Mouse (Mus musculus) hindbrain, embryonic 15.5 days (tissue): ENCODE results near the gene Zdbf2. TPM values are rescaled to one million over a fixed set of nuclear protein-coding genes. Genes with fewer than 3 reads are reported as not detected.
"Not testable (repeated sequence)": the region's sequence is repeated elsewhere in the genome, so short reads cannot be mapped to it uniquely, and the experiment has no call there.

Experiments
- ATAC-seq: fragments of 200-750 bp; cut with Nextera tagmentation; 2 replicates; pipeline ENCODE4 v1.8.0; 2017; ENCODE audit warnings: low read depth, moderate number of reproducible peaks, moderate TSS enrichment; ENCODE audit not compliant: low FRiP score
- H3K27ac ChIP-seq: fragments of 300-500 bp; sonication (generic); replicated peaks from 2 replicates; pipeline ENCODE4 v1.5.1; 2015; ENCODE audit warnings: mild to moderate bottlenecking, inconsistent platforms
- H3K27me3 ChIP-seq: fragments of 300-500 bp; sonication (generic); 2 replicates; pipeline ENCODE4 v1.6.1; 2015; ENCODE audit warnings: control low read depth, inconsistent platforms
- H3K36me3 ChIP-seq: fragments of 300-500 bp; sonication (generic); 2 replicates; pipeline ENCODE4 v1.6.1; 2015; ENCODE audit warnings: control low read depth, inconsistent platforms
- H3K4me1 ChIP-seq: fragments of 300-500 bp; sonication (generic); replicated peaks from 2 replicates; pipeline ENCODE4 v1.6.1; 2015; ENCODE audit warnings: control low read depth, inconsistent platforms
- H3K4me2 ChIP-seq: fragments of 300-500 bp; sonication (generic); 2 replicates; pipeline ENCODE4 v1.6.1; 2015; ENCODE audit warnings: moderate library complexity, mild to moderate bottlenecking, inconsistent platforms
- H3K4me3 ChIP-seq: fragments of 300-500 bp; sonication (generic); 2 replicates; pipeline ENCODE4 v1.5.1; 2015; ENCODE audit warnings: mild to moderate bottlenecking, inconsistent platforms
- H3K9ac ChIP-seq: fragments of 300-500 bp; sonication (generic); 2 replicates; pipeline ENCODE4 v1.6.1; 2015; ENCODE audit warnings: inconsistent platforms
- H3K9me3 ChIP-seq: fragments of 300-500 bp; sonication (generic); 2 replicates; pipeline ENCODE4 v1.6.1; 2016; ENCODE audit warnings: control low read depth, inconsistent platforms
- WGBS: fragments of 180-500 bp; shearing (Covaris S2); methylation state at CpG from one replicate; pipeline ENCODE4 v1.1.7; 2015; 5-methylcytosine and 5-hydroxymethylcytosine counted together
- microRNA-seq: library from miRNA; unstranded; fragments of <30 nt; microRNA quantifications from one replicate; pipeline ENCODE4, GENCODE M21; 2016
- polyA plus RNA-seq: library from polyadenylated mRNA; unstranded; fragments of >200 nt; fragmentation: Nextera tagmentation; extraction: Ambion mirVana; gene quantifications from 2 replicates; pipeline ENCODE4 v1.2.1, GENCODE M21; 2015

Gene Zdbf2
- polyA plus RNA-seq, 1 experiment from 2014 or later = 30.4 TPM

DNA sequence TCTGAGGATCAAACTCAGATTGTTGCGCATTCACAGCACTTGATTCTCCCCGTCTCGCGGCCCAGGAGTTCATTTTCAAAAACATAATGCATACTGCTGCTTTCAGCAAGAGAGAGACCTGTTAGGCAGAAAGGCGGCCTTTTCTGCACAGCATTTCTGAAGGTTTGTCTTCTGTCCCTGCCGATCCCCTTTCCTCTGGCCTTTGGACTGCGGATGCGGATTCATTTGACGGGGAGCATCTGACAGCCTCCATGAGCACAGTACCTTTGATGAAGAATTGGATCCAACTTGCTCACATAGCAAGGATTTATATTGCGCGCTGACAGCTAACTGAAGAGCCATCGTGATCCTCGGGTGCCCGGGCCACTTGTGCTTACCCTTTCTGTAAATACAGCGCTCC lies 6.3 kb upstream of the Zdbf2 start:
- H3K36me3 ChIP-seq = no peaks in the 10 kb centered on the region
- WGBS = 44% methylated on average over 15 of the region's 15 CpGs

DNA sequence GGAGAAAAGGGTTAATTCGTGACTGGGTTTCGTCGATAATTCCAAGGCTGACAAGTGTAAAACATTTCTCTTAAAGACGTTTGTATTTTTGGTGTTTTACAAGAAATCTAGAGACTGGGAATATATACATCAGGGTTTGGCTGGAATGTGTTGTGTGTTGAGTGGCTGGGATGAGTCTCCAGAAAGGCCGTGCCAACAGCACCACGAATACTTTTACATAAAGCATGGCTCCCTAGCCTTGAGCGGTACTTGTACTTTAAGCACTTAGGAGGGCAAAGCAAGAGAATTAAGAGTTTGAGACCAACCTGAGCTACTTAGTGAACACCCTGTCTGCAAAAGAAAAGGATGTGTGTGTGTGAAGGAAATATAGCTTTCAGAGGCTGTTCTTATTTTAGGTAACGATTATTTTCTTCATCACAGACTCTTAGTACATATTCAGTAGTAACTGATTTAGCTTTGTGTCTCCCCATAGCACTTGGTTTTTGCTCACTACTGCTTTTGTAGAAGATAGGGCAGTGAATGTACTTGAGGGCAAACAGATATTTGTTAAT lies 865 bp upstream of the Zdbf2 start:
- peak overlapping the region; percentile 83 for H3K27ac ChIP-seq
- peak overlapping the region; percentile 58 for H3K4me2 ChIP-seq
- H3K9ac ChIP-seq = no peak overlapping the region
- H3K9me3 ChIP-seq = no peaks in the 10 kb centered on the region
- ATAC-seq = no peak
- H3K4me3 ChIP-seq = peak overlapping the region; percentile 50
- no peaks in the 10 kb centered on the region for H3K36me3 ChIP-seq
- WGBS = 31% methylated on average over 8 of the region's 8 CpGs
- H3K27me3 ChIP-seq = peaks cover 40% of the 10 kb centered on the region
- no peaks in the 10 kb centered on the region for H3K4me1 ChIP-seq

More for the DNA sequence above, 6.3 kb upstream of the Zdbf2 start:
- no peaks in the 10 kb centered on the region for H3K4me1 ChIP-seq
- H3K27me3 ChIP-seq = peaks cover 64% of the 10 kb centered on the region
- H3K9ac ChIP-seq = no peak overlapping the region
- H3K4me3 ChIP-seq = no peak overlapping the region
- H3K27ac ChIP-seq = no peak overlapping the region
- no peak overlapping the region for H3K4me2 ChIP-seq
- no peak for ATAC-seq
- no peaks in the 10 kb centered on the region for H3K9me3 ChIP-seq

DNA sequence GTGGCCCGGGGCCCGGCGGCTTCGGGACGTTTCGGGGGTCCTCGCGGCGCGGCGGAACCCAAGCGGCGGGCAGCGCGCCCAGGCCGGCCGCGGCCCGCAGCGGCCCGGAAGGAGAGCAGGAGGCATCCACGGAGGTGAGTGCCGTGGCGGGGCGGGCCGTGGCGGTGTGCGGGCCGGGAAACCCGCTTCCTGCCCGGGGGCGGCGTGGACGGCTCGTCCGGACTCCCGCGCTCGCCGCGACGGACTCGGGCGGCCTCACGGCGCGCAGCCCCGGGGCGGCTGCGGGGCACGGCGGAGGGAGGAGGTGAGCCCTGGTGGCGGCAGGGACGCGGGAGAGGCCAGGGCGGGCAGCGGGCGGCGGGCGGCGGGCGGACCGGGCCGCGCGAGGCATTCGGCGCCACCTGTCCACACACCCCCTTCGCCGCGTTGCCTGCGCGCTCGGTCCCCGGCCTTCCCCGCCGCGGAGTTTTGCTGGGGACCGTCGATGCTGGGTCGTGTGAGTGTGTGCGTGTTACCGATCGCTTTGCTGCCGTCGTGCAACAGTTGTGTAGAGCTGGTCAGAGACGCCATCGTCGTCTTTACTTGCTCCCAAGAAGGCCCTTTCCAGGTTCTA lies 380 bp downstream of the Zdbf2 start:
- H3K4me2 ChIP-seq = peak overlapping the region; percentile 58
- under 1% methylated on average over 57 of the region's 89 CpGs for WGBS
- no peaks in the 10 kb centered on the region for H3K9me3 ChIP-seq
- peak overlapping the region; percentile 50 for H3K4me3 ChIP-seq
- H3K27ac ChIP-seq = peak overlapping the region; percentile 83
- no peaks in the 10 kb centered on the region for H3K4me1 ChIP-seq
- no peaks in the 10 kb centered on the region for H3K36me3 ChIP-seq
- H3K9ac ChIP-seq = peak overlapping the region; percentile 63
- peaks cover 42% of the 10 kb centered on the region for H3K27me3 ChIP-seq
- peak; percentile 39 for ATAC-seq

DNA sequence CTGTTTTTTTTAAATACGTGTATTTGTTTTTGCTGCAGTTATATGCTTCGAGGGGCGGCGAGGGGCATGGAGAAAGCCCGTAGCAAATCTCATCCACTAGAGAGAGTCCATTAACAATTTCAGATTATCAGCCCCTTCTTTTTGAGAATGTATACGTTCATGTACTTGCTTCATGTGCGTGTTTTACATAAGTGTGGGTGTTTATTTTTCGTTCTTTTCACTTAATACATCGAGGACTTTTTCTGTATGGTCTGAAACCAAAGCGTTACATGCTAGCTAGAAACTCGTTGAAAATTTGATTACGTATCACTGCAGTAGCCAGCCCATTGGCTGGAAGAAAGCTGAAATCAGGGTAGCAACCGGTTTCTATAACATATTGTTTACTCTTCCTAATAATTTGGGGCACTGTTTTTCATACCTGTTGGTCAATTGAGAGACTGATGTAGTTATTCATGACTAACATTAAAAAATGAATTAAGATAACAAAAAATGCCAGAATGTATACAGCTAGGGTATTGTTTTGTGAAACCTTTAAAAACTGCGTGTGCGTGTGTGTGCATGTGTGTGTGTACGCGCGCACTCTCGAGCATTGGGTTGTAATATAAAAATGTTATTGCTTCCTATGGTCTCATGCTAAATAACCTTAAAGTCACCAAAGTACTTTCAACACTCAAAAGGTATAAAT lies 1.1 kb downstream of the Zdbf2 start:
- peak overlapping the region; percentile 58 for H3K4me2 ChIP-seq
- no peaks in the 10 kb centered on the region for H3K9me3 ChIP-seq
- peaks cover 38% of the 10 kb centered on the region for H3K27me3 ChIP-seq

DNA sequence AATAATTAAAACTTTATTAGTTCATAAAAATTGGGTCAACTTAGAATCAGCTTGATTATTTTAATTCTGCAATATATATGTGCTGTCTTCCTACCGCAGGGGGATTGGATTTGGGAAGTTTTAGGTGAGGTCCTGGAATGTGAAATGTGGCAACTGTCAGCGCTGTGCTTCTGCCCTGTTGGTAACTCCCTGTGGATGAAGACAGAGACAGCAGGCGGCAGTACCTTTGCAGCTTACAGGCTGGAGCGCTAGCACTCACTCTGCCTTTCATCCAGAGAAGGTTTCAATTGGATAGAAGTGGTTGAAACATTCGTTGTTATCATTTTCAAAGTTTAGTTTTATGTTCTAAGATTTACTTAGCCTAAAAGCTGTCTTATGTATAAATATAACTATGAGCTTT lies 5.0 kb downstream of the Zdbf2 start:
- Histone ChIP-seq H3K4me1 (no peaks in the 10 kb centered on the region), H3K36me3 (no peaks in the 10 kb centered on the region), H3K9ac (no peak overlapping the region), H3K9me3 (no peaks in the 10 kb centered on the region), H3K27ac (no peak overlapping the region), H3K27me3 (peaks cover 27% of the 10 kb centered on the region), H3K4me3 (no peak overlapping the region), H3K4me2 (no peak overlapping the region)
- 33% methylated on average over 5 of the region's 5 CpGs for WGBS
- ATAC-seq = no peak; the same call in 1 of the 2 replicates

More for the DNA sequence above, 1.1 kb downstream of the Zdbf2 start:
- Histone ChIP-seq H3K27ac (0 out of 2 replicates have a peak overlapping the region, but pooled peaks have one; percentile 83), H3K36me3 (no peaks in the 10 kb centered on the region), H3K4me1 (no peaks in the 10 kb centered on the region), H3K4me3 (peak overlapping the region; percentile 50), H3K9ac (peak overlapping the region; percentile 63)
- 11% methylated on average over 19 of the region's 19 CpGs for WGBS
- no peak for ATAC-seq

DNA sequence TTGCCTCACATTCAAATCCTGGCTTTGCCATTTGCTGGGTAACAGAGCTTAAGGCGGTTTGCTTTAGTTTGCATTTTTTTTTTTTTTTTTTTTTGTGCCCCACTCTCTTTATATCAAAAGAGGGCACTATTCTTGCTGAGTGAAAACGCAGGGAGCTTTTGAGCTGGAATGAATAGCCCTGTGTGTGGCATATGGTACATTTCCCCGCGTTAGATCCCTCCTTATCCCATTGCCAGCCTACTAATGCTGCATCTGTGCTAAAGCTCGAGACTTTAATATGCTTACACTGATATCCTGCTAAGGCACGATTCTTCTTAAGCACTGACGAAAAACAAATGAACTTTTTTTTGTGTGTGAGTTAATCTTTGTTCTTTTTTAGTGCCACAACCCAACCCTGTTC lies 20.9 kb downstream of the Zdbf2 start:
- H3K27ac ChIP-seq = no peak overlapping the region

DNA sequence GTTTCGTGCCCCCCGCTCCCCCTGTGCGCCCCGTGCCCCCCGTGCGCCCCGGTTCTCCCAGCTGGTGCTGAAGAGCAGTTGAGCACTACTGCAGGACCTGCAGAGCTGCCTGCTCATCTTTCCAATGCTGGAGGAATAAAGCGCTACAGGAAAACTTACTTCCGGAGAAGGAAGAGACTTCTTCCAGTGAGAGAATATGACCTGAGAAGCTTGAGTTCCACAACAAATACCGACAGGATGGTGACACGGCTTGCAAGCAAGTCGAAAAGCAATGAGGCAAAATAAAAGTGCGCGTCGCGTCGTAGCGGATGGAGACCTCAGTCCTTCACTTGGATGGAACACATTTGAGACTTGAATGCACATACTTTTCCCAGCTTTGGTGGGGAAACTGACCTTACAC lies 36.6 kb downstream of the Zdbf2 start:
- whole genome bisulfite sequencing = 51% methylated on average over 18 of the region's 18 CpGs
- no peaks in the 10 kb centered on the region for H3K27me3 ChIP-seq
- peaks cover 6% of the 10 kb centered on the region; the same call in 1 of the 2 replicates for H3K4me1 ChIP-seq
- no peak for ATAC-seq
- H3K36me3 ChIP-seq = peaks cover 21% of the 10 kb centered on the region; the same call in 1 of the 2 replicates
- H3K9ac ChIP-seq = no peak overlapping the region
- no peaks in the 10 kb centered on the region for H3K9me3 ChIP-seq
- peak overlapping the region; percentile 51 for H3K4me2 ChIP-seq
- peak overlapping the region; percentile 29 for H3K4me3 ChIP-seq
- H3K27ac ChIP-seq = no peak overlapping the region

More for the DNA sequence above, 20.9 kb downstream of the Zdbf2 start:
- WGBS = 14% methylated on average over 7 of the region's 7 CpGs
- H3K36me3 ChIP-seq = no peaks in the 10 kb centered on the region
- no peak overlapping the region for H3K9ac ChIP-seq
- H3K27me3 ChIP-seq = no peaks in the 10 kb centered on the region
- no peaks in the 10 kb centered on the region for H3K4me1 ChIP-seq
- no peak overlapping the region for H3K4me3 ChIP-seq
- no peak overlapping the region for H3K4me2 ChIP-seq
- no peak for ATAC-seq
- H3K9me3 ChIP-seq = no peaks in the 10 kb centered on the region

GRCm38 (mm10) chr1:63323565-63324132 lies 50.6 kb downstream of the Zdbf2 start:
- not testable (repeated sequence) for H3K9ac ChIP-seq, H3K9me3 ChIP-seq, H3K4me3 ChIP-seq, H3K36me3 ChIP-seq, H3K27ac ChIP-seq, ATAC-seq, H3K4me2 ChIP-seq, H3K27me3 ChIP-seq, H3K4me1 ChIP-seq
- WGBS = 64% methylated on average over 12 of the region's 12 CpGs

Small RNA genes within 50 kb of the gene (microRNA-seq; reads per million reads assigned to microRNA genes)
- gene Gm24513 = 0.65 reads per million

Other genes with a start within 250 kb of the Zdbf2 start
- gene Ino80d, start 158.6 kb upstream of the Zdbf2 start, polyA plus RNA-seq = 9.9 and 10.5 TPM in 2 replicates
- gene Eef1b2, start 96.4 kb upstream of the Zdbf2 start, polyA plus RNA-seq = 434 and 455 TPM in 2 replicates
- gene Ndufs1, start 96.4 kb upstream of the Zdbf2 start, polyA plus RNA-seq = 138 and 142 TPM in 2 replicates
- gene Gpr1, start 58.7 kb upstream of the Zdbf2 start, polyA plus RNA-seq = 0.44 and 0.73 TPM in 2 replicates
- 13.6 and 16.5 TPM in 2 replicates for gene Adam23, start 172.6 kb downstream of the Zdbf2 start, polyA plus RNA-seq